Mouse (Mus musculus): ENCODE data around the gene Cyb561.
A peak's percentile ranks its signal among the peaks of the same experiment; 100 is the strongest.

GRCm38 (mm10) chr11:105969516-105969915 is 16.4 kb upstream of the Cyb561 start:
- TF ChIP-seq EP300 (IDR thresholded peaks at IDR 0.05; ENCODE audit: low read depth) (no peak), CTCF (IDR thresholded peaks at IDR 0.05; ENCODE audit: low read depth) (peak; percentile 71)
